30 mouse cellular contexts compared by ENCODE assay signal in the genomic region with DNA sequence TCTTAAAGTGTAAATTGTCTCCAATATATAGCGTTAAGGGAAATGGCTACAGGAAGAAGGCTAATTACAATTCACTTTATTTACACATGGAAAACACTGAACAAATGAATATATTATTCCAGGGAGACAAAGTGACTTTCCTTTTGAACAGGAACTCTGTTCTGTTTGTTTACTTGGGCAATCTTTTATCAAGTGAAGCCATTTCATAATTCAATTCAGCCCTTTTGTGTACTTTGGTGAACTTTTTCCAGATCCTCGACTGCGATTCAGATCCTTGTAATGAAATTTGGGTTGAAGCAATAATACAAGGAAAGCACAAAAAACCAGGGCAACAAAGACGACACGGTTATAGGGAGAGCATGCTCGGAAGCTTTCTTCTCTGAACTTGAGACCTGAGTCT.
"Had no signal": no experiment of that assay in that cellular context is flagged by ENCODE, and none has a peak within 500 bp of the region (broad histone marks: within the 10 kb centered on the region; RNA-seq: fewer than 3 reads in every experiment).

No protein-coding gene starts in this region.

- DNase-seq: left cerebral cortex, postnatal 4 days; liver, embryonic 13.5 days; liver, postnatal 0 days; lung, adult 18-20 months; lung, adult 2 months; lung, embryonic 14.5 days; lung, postnatal 10 days; lung, postnatal 14 days; lung, postnatal 36 days; lung, postnatal 4 days; midbrain, embryonic 14.5 days had no signal

- H3K36me3 ChIP-seq: limb, embryonic 10.5 days; limb, embryonic 12.5 days; limb, embryonic 13.5 days; limb, embryonic 15.5 days; liver, embryonic 12.5 days; liver, embryonic 13.5 days; liver, embryonic 15.5 days; lung, embryonic 15.5 days; midbrain, embryonic 10.5 days; midbrain, embryonic 12.5 days; midbrain, embryonic 13.5 days; midbrain, embryonic 15.5 days; neural tube, embryonic 12.5 days had no signal

- H3K4me3 ChIP-seq: left cerebral cortex, adult 2 months; limb, embryonic 10.5 days; limb, embryonic 12.5 days; limb, embryonic 13.5 days; limb, embryonic 15.5 days; liver, embryonic 12.5 days; liver, embryonic 13.5 days; liver, embryonic 15.5 days; lung, embryonic 15.5 days; megakaryocyte, embryonic 14.5 days; midbrain, embryonic 10.5 days; midbrain, embryonic 12.5 days; midbrain, embryonic 13.5 days; midbrain, embryonic 15.5 days; myocyte; neural tube, embryonic 12.5 days had no signal

- H3K9ac ChIP-seq: limb, embryonic 12.5 days; limb, embryonic 13.5 days; limb, embryonic 15.5 days; liver, embryonic 12.5 days; liver, embryonic 13.5 days; liver, embryonic 14.5 days; liver, embryonic 15.5 days; liver, postnatal 0 days; lung, embryonic 14.5 days; lung, embryonic 15.5 days; midbrain, embryonic 12.5 days; midbrain, embryonic 13.5 days; midbrain, embryonic 15.5 days; neural tube, embryonic 12.5 days had no signal

- H3K9me3 ChIP-seq: limb, embryonic 10.5 days; limb, embryonic 12.5 days; limb, embryonic 13.5 days; limb, embryonic 15.5 days; liver, embryonic 12.5 days; liver, embryonic 13.5 days; liver, embryonic 15.5 days; lung, embryonic 15.5 days; megakaryocyte, embryonic 14.5 days; midbrain, embryonic 10.5 days; midbrain, embryonic 12.5 days; midbrain, embryonic 13.5 days; midbrain, embryonic 15.5 days; neural tube, embryonic 12.5 days had no signal

- H3K4me2 ChIP-seq: limb, embryonic 12.5 days; limb, embryonic 13.5 days; limb, embryonic 15.5 days; liver, embryonic 11.5 days; liver, embryonic 12.5 days; liver, embryonic 13.5 days; liver, embryonic 15.5 days; lung, embryonic 14.5 days; lung, embryonic 15.5 days; midbrain, embryonic 12.5 days; midbrain, embryonic 13.5 days; midbrain, embryonic 15.5 days; neural tube, embryonic 12.5 days had no signal

- H3K27ac ChIP-seq: left cerebral cortex, adult 2 months; limb, embryonic 10.5 days; limb, embryonic 12.5 days; limb, embryonic 13.5 days; limb, embryonic 15.5 days; liver, embryonic 12.5 days; liver, embryonic 13.5 days; liver, embryonic 14.5 days; liver, embryonic 15.5 days; lung, embryonic 15.5 days; macrophage; midbrain, embryonic 10.5 days; midbrain, embryonic 12.5 days; midbrain, embryonic 13.5 days; midbrain, embryonic 15.5 days; neural tube, embryonic 12.5 days had no signal

- H3K27me3 ChIP-seq: limb, embryonic 12.5 days; limb, embryonic 13.5 days; limb, embryonic 15.5 days; liver, embryonic 12.5 days; liver, embryonic 13.5 days; liver, embryonic 15.5 days; lung, embryonic 15.5 days; megakaryocyte, embryonic 14.5 days; midbrain, embryonic 12.5 days; midbrain, embryonic 13.5 days; midbrain, embryonic 15.5 days; neural tube, embryonic 12.5 days had no signal

- ATAC-seq: liver, embryonic 12.5 days; liver, postnatal 0 days; lung, postnatal 0 days; midbrain, embryonic 13.5 days; midbrain, embryonic 15.5 days had no signal

- H3K4me1 ChIP-seq: limb, embryonic 10.5 days; limb, embryonic 12.5 days; limb, embryonic 13.5 days; limb, embryonic 15.5 days; liver, embryonic 12.5 days; liver, embryonic 13.5 days; liver, embryonic 15.5 days; lung, embryonic 15.5 days; megakaryocyte, embryonic 14.5 days; midbrain, embryonic 10.5 days; midbrain, embryonic 12.5 days; midbrain, embryonic 13.5 days; midbrain, embryonic 15.5 days; neural tube, embryonic 12.5 days had no signal
